Mouse (Mus musculus): Measurements from ENCODE around the gene 4930550L24Rik. TPM values are rescaled to one million over a fixed set of nuclear protein-coding genes. Genes with fewer than 3 reads are reported as not detected.

4930550L24Rik gene
- total RNA-seq (2023) = not detected

GRCm38 (mm10) chrX:58909060-58909459, at the start of gene 4930550L24Rik:
Gene 4930550L24Rik (plus strand): TSS chrX:58909360.

Data from neutrophil, adult 59 days (primary cell).